Mouse (Mus musculus) adrenal gland (tissue): Measurements from ENCODE around the gene Gm49711.
"Not testable (repeated sequence)": the region's sequence is repeated elsewhere in the genome, so short reads cannot be mapped to it uniquely, and the experiment has no call there.

Experiments
- intact Hi-C: fragments of 180-260 bp; cut with DNase I; formaldehyde crosslinking; loops from one replicate; pipeline ENCODE4 v1.15.1; 2025

Gm49711 gene

DNA sequence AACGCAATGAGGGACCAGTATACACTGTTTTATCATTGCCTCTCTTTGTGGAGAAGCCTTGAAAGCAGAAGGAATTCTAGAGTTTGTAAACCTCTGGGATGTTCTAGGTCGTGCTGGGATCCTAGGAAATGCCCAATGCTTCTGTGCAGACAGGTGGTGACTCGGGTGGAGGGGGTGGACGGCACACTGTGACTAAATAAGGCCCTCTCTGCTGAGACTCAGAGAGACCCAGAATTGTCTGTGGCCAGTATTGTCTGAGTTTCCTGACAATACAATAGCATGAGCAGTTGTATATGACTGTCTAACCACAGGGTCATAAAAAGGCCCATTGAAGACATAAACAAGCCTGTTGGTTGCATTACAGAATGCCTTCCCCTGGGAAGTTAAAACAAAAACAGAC is 105.4 kb downstream of the Gm49711 start:
- intact Hi-C loops: no loop called here

DNA sequence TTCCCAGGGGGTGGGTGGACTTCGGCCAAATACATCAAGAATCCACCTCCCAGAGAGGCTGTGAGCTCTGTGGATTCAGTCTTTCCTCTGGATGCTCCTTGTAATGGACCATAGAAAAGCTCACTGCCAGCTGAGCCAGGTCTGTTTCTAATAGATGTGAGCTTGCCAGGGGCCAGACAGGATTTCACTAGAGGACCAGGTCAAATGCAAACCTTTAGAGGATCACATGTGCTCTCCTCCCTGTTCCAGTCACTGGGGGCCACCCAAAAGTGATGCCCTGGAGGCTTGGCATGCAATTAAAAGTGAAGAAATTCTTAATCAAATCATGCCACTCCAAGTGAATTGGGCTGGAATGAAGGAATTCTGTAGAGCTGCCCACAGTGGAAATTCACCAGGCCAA is 117.9 kb downstream of the Gm49711 start:
- intact Hi-C loops: loop anchor here (5.0 kb wide), 1 partner anchor 239 kb away; no protein-coding TSS in a partner anchor

DNA sequence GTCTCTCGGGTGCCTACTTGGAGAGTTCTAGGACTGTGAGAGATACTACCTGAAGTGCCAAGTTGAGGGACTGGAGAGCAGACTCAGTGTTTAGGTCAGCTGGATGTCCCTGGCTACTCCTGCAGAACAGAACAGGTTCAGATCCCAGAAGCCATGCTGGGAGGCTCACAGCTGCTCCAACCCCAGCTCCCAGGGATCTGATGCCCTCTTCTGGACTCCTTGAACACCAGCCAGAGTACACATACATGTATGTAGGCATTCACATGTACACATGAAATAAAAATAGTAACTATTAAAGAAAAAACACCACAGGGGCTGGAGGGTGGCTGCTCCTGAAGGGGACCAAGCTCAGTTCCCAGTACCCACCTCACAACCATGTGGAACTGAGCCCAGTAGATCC is 119.6 kb downstream of the Gm49711 start:
- intact Hi-C loops: loop anchor here (5.0 kb wide), 1 partner anchor 240 kb away; no protein-coding TSS in a partner anchor

DNA sequence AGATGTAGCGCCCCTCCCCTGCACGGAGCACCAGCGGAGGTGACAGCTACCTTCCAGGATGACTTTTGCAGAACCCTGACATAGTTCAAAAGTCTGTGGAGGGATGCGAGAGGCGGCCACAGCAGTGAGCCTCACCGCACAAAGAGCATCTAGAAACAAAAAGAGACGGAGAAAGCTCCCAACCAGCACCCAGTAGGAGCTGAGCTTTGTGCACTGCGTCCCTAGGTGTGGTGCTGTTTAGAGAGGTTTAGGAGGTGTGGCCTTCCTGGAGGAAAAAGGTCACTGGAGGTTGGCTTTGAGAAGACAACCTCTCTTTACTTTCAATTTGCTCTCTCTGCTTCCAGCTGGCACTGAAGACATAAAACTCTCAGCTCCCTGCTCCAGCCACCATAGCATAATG is 121.2 kb downstream of the Gm49711 start:
- intact Hi-C loops: loop anchor here (5.0 kb wide), 1 partner anchor 242 kb away; no protein-coding TSS in a partner anchor

DNA sequence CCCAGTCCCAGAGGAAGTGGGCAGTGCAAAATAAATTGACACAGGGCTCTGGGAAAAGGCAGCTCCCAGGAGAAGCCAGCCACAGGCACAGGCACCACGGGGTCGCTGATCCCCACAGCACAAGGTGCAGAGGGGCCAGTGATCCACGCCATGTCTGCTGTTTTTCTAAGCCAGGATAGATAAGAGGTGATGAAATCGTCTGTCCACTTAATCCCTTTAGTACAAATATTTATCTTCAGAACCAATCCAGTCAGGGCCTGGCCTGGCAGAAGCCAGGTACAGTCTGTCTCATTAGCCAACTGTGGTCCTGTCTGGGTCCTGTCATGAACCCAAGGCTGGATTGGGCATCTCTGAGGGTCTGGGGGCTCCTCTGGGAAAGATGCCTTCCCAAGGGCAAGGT is 125.4 kb downstream of the Gm49711 start:
- intact Hi-C loops: no loop called here

DNA sequence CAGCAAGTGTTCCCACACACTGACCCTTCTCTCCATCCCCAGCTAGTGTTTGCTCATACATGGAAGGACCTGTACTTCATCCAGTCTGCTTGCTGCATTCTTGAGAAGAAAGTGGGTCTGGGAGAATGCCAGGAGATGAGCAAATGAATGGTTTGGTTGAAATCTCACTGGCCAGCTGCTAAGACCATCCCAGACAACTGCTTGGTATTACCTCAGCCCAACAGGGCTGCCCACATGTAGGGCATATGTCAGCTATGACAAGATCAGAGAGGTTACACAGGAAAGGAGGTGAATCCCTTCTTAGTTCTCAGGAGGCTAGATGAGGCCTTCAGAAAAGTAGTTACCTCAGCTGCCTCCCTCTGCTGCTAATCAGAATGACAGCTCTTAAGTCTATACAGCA is 132.5 kb downstream of the Gm49711 start:
- intact Hi-C loops: no loop called here

DNA sequence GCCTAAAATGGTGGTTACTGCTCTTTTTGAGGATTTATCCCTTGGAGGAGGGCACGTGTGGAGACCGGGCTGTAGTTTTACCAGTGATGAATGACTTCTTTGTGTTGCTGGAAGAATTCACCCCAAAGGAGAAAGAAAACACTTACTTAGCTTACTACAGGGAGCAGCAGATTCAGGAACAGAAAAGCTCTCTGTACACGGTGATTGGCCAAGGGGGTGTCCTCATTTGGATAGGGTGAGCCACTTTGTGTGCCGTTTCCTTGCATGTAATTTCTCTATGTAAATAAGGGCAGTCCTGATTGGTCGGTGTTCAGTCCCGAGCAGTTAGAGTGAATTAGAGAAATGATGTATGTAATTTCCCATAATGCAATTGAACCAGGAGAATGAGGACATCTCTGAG is 137.0 kb downstream of the Gm49711 start:
- intact Hi-C loops: no loop called here

DNA sequence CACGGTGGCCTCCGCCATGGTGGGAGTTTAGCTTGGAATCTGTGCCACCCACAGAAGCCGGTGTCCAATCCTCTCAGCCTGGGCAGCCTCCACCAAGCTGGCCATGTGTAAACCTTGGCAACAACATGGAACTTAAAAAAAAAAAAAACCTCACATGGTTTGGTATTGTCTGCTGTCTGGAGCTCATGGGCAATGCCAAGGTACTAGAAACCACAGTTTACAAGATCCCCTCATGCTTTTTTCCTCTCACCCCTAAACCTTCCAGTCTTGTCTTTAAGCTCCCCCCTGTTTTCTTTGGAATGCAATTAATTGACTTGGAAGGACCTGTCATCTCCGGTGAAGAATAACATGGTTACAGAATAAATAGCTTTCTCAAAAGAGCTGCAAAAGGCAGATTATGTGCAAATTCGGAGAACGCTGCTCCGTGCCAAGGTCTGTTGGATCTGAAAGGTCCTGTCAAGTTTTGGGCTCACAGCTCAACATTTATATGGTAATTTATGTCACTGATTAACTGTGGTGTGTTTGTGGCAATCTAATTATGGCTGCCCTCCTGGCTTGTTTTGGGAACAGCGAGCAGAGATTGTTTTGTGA is 138.7 kb downstream of the Gm49711 start:
- intact Hi-C loops: no loop called here

DNA sequence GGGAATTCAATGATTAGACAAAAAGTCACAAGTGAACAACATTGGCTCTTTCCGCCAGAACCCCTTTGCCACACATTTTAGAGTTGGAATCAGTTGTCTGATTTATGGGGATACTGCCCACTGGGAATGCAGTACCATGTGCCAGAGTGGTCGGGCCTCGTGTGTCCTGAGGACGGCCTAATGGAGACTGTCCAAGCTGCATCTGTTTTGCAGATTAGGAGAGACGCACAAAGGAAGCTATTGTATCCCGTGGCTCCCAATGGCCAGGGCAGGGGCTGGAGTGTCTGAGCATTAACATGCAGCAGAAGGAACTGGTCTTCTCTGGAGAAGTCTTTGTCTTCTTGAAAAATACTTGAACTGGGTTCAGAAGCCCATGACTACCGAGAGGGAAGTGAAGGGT is 142.5 kb downstream of the Gm49711 start:
- intact Hi-C loops: no loop called here

DNA sequence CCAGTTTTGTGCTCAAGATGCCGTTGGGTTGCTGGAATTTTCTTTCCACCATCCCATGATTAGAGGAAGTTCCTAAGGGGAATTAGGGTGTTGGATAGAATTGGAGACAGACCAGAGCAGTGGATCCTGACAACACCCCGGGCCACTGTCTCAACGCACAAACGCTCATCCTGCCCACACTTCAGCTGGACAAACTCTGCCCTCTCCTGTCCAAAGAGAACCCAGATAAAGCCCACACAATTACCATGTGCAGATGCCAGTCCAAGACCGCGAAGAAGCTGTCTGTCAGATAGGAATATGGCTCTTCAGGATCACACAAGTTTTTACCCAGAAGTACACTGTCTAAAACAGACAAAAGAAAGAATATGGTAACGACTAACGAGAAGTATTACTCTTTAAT is 145.5 kb downstream of the Gm49711 start:
- intact Hi-C loops: no loop called here

DNA sequence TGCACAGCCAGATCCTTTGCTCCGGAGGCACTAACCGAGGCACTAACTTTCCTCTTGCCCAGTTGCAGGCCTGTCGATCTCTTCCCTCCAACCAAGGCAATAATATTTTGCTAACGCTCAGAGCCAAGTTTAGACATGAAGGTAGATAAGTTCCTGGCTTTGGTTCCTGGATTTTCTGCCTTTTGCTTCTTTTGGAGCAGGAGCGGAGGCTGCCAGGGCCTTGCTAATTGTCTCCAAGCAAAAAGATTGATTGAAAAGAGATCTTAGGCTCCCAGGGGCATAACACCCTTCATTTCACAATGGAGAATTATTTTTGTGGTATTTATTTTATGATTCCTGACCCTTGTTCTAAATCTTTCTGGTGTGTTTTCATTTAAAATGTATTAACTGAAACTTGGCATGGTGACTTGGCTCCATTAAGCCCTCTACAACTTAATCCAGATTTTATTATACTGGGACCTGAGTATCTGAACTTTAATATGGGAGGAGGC is 151.2 kb downstream of the Gm49711 start:
- intact Hi-C loops: no loop called here

DNA sequence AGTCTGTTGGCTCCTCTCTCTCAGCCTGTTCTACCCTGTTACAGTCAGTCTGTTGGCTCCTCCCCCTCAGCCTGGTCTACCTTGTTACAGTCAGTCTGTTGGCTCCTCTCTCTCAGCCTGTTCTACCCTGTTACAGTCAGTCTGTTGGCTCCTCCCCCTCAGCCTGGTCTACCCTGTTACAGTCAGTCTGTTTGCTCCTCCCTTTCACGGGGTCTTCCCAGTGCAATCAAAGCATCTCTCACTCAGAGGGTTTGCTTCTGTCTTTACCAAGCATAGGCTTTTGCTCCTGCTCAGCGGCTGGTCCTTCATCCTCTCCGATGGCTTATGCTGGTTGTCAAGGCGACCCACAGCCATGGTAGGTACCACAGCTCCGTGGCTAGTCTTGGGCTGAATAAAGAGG is 152.2 kb downstream of the Gm49711 start:
- intact Hi-C loops: not testable (repeated sequence)

DNA sequence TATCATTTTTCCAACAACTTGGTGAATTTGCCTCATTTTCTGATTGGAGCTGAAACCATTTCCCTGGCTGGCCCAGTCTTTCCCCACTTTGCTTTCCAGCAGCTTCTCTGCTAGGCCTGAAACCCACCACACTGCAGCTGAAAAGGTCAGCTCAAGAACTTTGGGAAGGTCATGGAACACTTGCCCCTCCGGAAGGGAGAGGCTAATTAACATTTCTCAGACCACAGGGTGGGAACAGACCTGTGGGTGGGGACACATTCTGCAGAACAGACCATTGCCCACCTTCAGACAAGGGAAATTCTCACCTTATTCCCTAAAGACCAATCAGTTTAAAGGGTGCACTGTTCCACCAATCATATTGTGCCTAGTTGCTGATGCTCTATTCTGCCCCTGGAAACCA is 155.8 kb downstream of the Gm49711 start:
- intact Hi-C loops: not testable (repeated sequence)

DNA sequence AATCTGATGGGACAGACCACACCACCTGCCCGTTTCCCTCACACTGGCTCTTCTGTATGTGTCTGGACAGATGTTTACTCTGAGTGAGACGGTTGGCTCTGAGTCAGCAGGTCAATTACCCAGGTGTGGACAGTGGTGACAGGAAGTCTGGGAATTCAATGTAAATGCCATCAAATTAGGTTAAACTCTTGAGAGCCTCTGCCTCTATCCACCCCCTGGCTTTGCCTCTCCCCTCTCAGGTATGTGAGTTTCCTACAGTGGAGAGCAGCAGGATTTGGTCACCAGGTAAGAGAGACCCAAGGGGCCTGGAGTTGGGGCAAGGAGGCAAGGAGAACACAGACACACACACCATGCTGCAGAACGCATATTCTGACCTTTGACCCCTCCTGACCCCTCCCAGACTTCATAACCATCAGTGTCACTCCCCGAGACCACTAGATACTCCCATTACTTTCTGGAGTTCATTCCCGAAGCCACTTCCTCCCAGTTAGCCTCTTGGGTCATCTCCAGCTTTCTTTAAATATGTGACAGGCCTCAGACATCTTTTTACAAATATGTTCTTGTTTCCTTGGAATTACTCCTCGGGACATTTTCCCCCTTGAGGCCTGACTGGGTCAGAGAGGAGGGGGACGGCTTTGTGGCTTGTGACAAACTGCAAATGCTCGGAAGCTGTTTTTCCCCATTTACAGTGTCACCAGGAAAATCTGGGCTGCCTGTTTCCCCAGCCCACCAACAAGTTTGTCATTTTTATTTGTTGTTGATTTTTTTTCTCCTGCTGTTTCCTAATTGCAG is 157.7 kb downstream of the Gm49711 start:
- intact Hi-C loops: no loop called here

DNA sequence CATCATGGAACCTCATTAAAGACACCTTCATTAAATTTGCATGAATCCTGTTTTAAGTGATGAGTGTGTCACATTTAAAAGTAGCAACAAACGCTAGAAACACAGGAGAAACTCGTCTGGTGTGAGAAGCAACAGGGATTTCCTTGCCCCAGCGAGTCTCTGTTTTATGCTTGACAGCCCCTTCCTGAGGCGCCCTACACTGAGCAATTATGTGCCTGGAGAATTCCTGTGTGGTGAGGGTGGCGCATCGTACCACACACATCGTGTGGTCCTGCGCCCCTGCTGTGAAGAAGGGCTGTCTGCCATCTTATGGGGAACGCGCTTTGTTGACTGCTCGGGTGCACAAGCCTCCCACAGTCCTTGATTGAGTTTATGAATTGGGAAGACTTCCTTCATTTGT is 162.6 kb downstream of the Gm49711 start:
- intact Hi-C loops: no loop called here

DNA sequence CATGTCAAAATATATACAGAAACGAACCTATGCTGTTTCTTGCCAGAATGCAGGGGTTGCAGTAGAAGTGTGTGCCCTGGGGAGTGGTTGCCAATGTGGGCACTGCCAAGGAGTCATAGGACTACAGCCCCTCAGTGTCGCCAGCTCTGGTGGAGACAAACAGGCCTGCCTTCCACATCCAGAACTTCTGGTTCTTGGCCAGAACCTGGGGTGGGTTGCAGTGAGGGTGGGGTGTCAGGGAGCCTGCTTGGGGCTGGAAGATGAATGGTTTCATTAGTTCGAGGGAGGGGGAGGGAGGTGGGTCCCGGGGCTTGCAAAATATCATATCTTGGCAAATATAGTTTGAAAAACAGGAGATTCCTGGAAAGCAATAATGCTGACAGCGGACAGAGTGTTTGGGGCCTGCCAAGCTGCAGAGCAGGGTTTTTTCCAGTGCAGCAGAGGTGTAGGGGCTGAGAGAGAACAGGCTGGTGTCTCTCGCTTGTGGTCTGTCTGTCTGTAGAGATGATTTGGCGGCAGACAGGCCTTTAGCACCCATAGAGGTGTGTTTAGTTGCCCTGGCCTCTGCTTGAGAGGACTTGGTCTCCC is 170.3 kb downstream of the Gm49711 start:
- intact Hi-C loops: no loop called here

DNA sequence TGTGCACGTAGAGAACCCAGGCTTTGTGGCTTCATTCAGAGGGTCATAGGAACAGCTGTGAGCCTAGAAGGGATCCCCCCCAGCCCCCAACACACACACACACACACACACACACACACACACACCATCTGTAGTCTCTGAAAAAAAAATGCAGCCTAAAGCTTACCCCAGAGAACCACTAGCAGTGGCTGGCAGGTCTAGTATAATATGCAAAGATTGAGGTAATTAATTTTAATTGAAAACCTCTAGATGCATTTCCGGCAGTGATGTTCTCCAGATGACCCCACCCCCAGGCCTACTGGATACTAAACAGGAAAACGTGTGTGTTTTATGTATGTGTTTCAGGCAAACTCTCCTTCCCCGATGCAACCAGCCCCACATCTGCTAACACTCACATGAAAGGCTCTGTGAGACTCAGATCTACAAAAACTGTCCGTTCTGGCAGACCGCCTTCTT is 172.4 kb downstream of the Gm49711 start:
- intact Hi-C loops: no loop called here

DNA sequence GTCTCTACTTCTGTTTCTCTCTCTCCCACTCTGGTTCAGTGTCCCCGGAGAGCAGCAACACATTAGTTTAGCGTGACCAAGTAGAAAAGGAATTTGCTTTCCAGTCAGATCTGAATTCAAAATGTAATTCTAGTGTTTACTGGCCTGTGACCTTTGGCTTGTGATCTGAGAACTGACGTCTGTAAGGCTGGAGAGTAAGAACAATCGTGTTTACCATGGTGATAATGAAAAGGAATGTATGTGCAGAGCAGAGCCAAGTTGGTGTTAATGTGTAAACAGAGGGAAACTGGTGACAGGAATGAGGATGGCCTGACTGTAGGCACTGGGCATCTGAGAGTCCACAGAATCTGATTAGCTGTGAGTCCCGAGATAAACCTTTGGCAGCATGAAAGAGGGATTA is 176.4 kb downstream of the Gm49711 start:
- intact Hi-C loops: no loop called here

DNA sequence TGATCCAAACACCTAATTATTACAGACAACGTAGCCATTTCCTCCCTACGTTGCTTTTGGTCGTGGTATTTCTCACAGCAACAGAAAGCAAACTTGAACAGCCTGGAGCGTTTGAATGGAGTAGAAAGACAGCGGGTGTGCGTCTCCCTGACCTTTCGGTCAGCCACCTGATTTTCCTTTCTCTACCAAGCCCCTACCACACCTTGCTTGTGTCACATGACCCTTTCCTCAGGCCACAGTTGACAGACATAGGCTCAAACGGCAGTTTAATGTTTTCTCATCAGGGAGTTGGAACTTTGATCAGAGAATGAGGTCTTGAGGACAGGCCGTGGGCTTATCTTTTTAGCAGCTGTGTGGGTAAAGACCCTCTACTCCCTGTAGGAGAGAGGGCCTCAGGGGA is 177.1 kb downstream of the Gm49711 start:
- intact Hi-C loops: no loop called here
